Mouse (Mus musculus) embryonic facial prominence, embryonic 11.5 days (tissue): ENCODE measurements around the gene Gls2. TPM values are rescaled to one million over a fixed set of nuclear protein-coding genes. Genes with fewer than 3 reads are reported as not detected.
"Not testable (repeated sequence)": the region's sequence is repeated elsewhere in the genome, so short reads cannot be mapped to it uniquely, and the experiment has no call there.

Experiments used
- ATAC-seq: fragments of 200-750 bp; cut with Nextera tagmentation; replicated peaks from 2 replicates; pipeline ENCODE4 v1.8.0; 2017; ENCODE audit warnings: low read depth; ENCODE audit not compliant: insufficient number of reproducible peaks, low FRiP score, low TSS enrichment
- DNase-seq: peaks from one replicate; pipeline ENCODE4 v3.0.0-alpha.2; 2015; ENCODE audit warnings: low spot score
- H3K27ac ChIP-seq: fragments of 300-500 bp; sonication (generic); replicated peaks from 2 replicates; pipeline ENCODE4 v1.5.1; 2014; ENCODE audit warnings: mild to moderate bottlenecking, low read depth, low read length, control low read depth
- H3K27me3 ChIP-seq: fragments of 300-500 bp; sonication (generic); 2 replicates; pipeline ENCODE4 v1.6.1; 2014; ENCODE audit warnings: mild to moderate bottlenecking, low read length, moderate library complexity, mixed read lengths; ENCODE audit not compliant: control insufficient read depth, insufficient read depth
- H3K36me3 ChIP-seq: fragments of 300-500 bp; sonication (generic); replicated peaks from 2 replicates; pipeline ENCODE4 v1.6.1; 2014; ENCODE audit warnings: low read depth, mild to moderate bottlenecking, low read length, moderate library complexity, mixed read lengths; ENCODE audit not compliant: control insufficient read depth, insufficient read depth
- H3K4me1 ChIP-seq: fragments of 300-500 bp; sonication (generic); 2 replicates; pipeline ENCODE4 v1.6.1; 2014; ENCODE audit warnings: low read length, mixed read lengths; ENCODE audit not compliant: control insufficient read depth, insufficient read depth
- H3K4me2 ChIP-seq: fragments of 300-500 bp; sonication (generic); 2 replicates; pipeline ENCODE4 v1.6.1; 2014; ENCODE audit warnings: low read depth, mild to moderate bottlenecking, control low read depth, low read length, moderate library complexity
- H3K4me3 ChIP-seq: fragments of 300-500 bp; sonication (generic); 2 replicates; pipeline ENCODE4 v1.5.1; 2014; ENCODE audit warnings: low read depth, low read length, control low read depth
- H3K9ac ChIP-seq: fragments of 300-500 bp; sonication (generic); replicated peaks from 2 replicates; pipeline ENCODE4 v1.6.1; 2014; ENCODE audit warnings: mild to moderate bottlenecking, control low read depth, low read length
- H3K9me3 ChIP-seq: fragments of 300-500 bp; sonication (generic); replicated peaks from 2 replicates; pipeline ENCODE4 v1.6.1; 2016; ENCODE audit warnings: mild to moderate bottlenecking, low read length, inconsistent platforms, mixed read lengths; ENCODE audit not compliant: control insufficient read depth
- WGBS: fragments of 180-500 bp; shearing (Covaris S2); extraction: QIAGEN DNeasy Blood & Tissue Kit; methylation state at CpG from one replicate; pipeline ENCODE4 v1.1.7; 2014; 5-methylcytosine and 5-hydroxymethylcytosine counted together
- polyA plus RNA-seq: library from polyadenylated mRNA; unstranded; fragments of >200 nt; fragmentation: Nextera tagmentation; extraction: Ambion mirVana; gene quantifications from 2 replicates; pipeline ENCODE4 v1.2.1, GENCODE M21; 2014

Gene Gls2
- polyA plus RNA-seq, 1 experiment from 2014 or later: 0.76 TPM

DNA sequence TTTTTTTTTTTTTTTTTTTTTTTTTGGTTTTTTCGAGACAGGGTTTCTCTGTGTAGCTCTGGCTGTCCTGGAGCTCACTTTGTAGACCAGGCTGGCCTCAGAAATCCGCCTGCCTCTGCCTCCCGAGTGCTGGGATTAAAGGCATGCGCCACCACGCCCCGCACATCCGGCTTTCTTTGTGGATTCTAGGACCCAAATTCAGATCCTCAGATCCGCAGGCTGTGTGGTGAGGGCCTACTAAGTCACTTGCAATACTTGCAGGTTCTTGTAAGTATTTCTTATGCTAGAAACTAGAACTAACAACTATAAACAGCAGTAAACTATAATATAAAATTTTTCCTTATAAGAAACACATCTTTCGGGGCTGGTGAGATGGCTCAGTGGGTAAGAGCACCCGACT is 22.9 kb upstream of the Gls2 start:
- H3K27me3 ChIP-seq, H3K27ac ChIP-seq, H3K4me1 ChIP-seq, H3K9me3 ChIP-seq, H3K9ac ChIP-seq, DNase-seq, H3K4me3 ChIP-seq, H3K36me3 ChIP-seq, ATAC-seq, H3K4me2 ChIP-seq: not testable (repeated sequence)
- 95% methylated on average over 10 of the region's 10 CpGs for WGBS

- peak overlapping the region; percentile 47 for H3K4me3 ChIP-seq
- peak overlapping the region; percentile 54 for H3K4me2 ChIP-seq
- H3K9me3 ChIP-seq: no peaks in the 10 kb centered on the region
- no peak overlapping the region for H3K27ac ChIP-seq
- H3K9ac ChIP-seq: peak overlapping the region; percentile 54
- H3K27me3 ChIP-seq: no peaks in the 10 kb centered on the region
- WGBS: 20% methylated on average over 3 of the region's 3 CpGs
- H3K36me3 ChIP-seq: no peaks in the 10 kb centered on the region
- peaks cover 3% of the 10 kb centered on the region; the same call in 1 of the 2 replicates for H3K4me1 ChIP-seq
- DNase-seq (peak; percentile 31), ATAC-seq (no peak)
These were observed 19.0 kb upstream of the Gls2 start for GRCm38 (mm10) chr10:128175302-128175701.

GRCm38 (mm10) chr10:128175996-128176755 is 18.1 kb upstream of the Gls2 start:
- peak overlapping the region; percentile 54 for H3K9ac ChIP-seq
- ATAC-seq (peak; percentile 79), DNase-seq (peak; percentile 97)
- no peaks in the 10 kb centered on the region for H3K27me3 ChIP-seq
- H3K27ac ChIP-seq: peak overlapping the region; percentile 20
- H3K4me3 ChIP-seq: peak overlapping the region; percentile 47
- peaks cover 3% of the 10 kb centered on the region; the same call in 1 of the 2 replicates for H3K4me1 ChIP-seq
- peak overlapping the region; percentile 54 for H3K4me2 ChIP-seq
- no peaks in the 10 kb centered on the region for H3K36me3 ChIP-seq
- H3K9me3 ChIP-seq: no peaks in the 10 kb centered on the region
- 0% methylated on average over 17 of the region's 17 CpGs for WGBS

DNA sequence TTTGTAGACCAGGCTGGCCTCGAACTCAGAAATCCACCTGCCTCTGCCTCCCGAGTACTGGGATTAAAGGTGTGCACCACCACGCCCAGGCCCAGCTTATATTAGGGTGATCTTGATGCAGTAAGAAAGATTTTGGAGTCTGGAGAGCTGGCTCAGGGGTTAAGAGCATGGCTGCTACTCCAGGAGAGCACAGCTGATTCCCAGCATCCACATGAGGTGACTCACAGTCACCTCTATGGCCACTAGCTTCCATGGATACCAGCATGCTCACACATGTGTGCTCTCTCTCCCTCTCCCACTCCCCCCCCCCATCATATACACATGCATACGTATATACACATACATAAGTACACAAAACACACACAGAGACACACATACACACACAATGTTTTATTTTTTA is 16.9 kb upstream of the Gls2 start:
- Histone ChIP-seq H3K36me3 (no peaks in the 10 kb centered on the region), H3K4me1 (peaks cover 3% of the 10 kb centered on the region; the same call in 1 of the 2 replicates), H3K4me3 (no peak overlapping the region), H3K9me3 (no peaks in the 10 kb centered on the region), H3K27me3 (no peaks in the 10 kb centered on the region), H3K4me2 (no peak overlapping the region), H3K9ac (no peak overlapping the region), H3K27ac (no peak overlapping the region)
- WGBS: 88% methylated on average over 4 of the region's 4 CpGs
- DNase-seq (no peak), ATAC-seq (no peak)

DNA sequence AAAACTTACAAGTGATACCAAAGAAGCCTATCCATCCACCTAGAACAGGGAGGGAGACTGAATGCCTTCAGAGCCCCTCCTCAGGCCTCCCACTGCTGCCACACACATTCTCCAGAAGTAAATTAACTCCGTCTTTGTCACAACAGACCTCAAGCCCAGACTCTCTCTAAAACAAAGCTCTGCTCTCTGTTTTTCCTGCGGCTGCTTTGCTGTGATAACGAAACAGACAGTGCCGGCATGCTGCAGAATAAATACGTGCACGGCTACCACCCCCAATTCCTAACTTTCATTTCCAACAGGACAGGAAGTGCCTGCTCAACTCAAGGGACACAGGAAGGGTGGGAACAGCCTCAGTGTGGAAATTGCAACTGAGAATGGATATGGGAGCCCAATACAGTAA is 14.3 kb upstream of the Gls2 start, which contains the start of gene Rbms2:
Gene Rbms2 (minus strand): TSS at position 309 of the 400 bp plus-strand sequence.
- H3K4me2 ChIP-seq: peak within 1 kb of the TSS; percentile 11; the same call in 1 of the 2 replicates
- no peaks in the 10 kb centered on the region for H3K9me3 ChIP-seq
- no peak for ATAC-seq
- no peaks in the 10 kb centered on the region for H3K27me3 ChIP-seq
- no peak within 1 kb of the TSS for H3K4me3 ChIP-seq
- 0 out of 2 replicates have a peak within 1 kb of the TSS, but pooled peaks have one; percentile 28 for H3K27ac ChIP-seq
- peaks cover 3% of the 10 kb centered on the region; the same call in 1 of the 2 replicates for H3K4me1 ChIP-seq
- no peaks in the 10 kb centered on the region for H3K36me3 ChIP-seq
- peak within 1 kb of the TSS; percentile 26 for H3K9ac ChIP-seq
- peak; percentile 29 for DNase-seq
- WGBS: under 1% methylated on average over 6 of the region's 6 CpGs

- peaks cover 3% of the 10 kb centered on the region; the same call in 1 of the 2 replicates for H3K4me1 ChIP-seq
- no peak overlapping the region for H3K4me2 ChIP-seq
- H3K9me3 ChIP-seq: no peaks in the 10 kb centered on the region
- DNase-seq: no peak
- ATAC-seq: no peak
- H3K27ac ChIP-seq: no peak overlapping the region
- no peak overlapping the region for H3K4me3 ChIP-seq
- H3K27me3 ChIP-seq: no peaks in the 10 kb centered on the region
- H3K9ac ChIP-seq: no peak overlapping the region
- no peaks in the 10 kb centered on the region for H3K36me3 ChIP-seq
- WGBS: 87% methylated on average over 2 of the region's 2 CpGs
These were observed 10.0 kb upstream of the Gls2 start for GRCm38 (mm10) chr10:128184296-128184695.

DNA sequence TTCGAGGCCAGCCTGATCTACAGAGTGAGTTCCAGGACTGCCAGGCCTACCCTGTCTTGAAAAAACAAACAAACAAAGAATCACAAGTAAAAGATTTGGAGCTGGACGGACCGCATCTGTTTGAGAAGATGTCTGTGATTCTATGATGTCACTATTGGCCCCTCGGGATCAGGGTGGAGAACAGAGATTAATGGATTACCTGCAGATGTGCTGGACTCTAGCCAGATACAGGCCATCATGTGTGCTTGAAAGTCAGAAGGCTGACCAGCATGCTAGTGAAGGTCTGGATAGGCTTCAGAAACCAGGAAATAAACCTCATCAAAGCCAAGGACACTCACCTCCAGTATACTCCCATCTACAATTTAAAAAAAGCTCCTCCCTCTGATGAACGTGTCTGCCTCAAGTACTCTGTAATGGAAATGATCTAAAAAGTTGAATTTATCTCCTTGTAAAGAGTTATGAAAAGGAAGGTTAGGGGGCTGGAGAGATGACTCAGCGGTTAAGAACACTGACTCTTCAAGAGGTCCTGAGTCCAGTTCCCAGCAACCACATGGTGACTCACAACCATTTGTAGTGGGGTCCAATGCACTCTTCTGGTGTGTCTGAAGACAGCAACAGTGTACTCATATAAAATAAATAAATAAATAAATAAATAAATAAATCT is 8.8 kb upstream of the Gls2 start:
- H3K27ac ChIP-seq: no peak overlapping the region
- no peaks in the 10 kb centered on the region for H3K4me1 ChIP-seq
- ATAC-seq (no peak), DNase-seq (no peak)
- H3K36me3 ChIP-seq: no peaks in the 10 kb centered on the region
- H3K9ac ChIP-seq: no peak overlapping the region
- no peak overlapping the region for H3K4me2 ChIP-seq
- H3K4me3 ChIP-seq: no peak overlapping the region
- no peaks in the 10 kb centered on the region for H3K27me3 ChIP-seq
- H3K9me3 ChIP-seq: no peaks in the 10 kb centered on the region
- 66% methylated on average over 6 of the region's 6 CpGs for WGBS

DNA sequence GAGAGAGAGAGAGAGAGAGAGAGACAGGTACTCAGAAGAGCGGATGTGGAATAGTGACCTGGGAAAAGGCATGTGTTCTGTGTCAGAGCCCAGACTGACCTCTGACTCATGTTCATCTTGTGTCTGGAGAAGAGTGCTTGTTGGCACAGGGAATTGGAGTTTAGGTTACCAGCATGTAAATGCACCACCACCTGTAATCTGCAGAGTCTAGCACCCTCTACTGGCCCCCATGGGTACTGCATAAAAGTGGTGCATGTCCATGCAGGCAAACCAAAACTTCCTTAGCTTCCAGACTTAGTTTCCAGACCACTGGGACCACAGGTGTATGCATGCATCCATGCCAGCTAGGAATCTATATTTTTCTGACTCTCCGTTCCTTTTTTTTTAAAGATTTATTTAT is 8.3 kb upstream of the Gls2 start:
- ATAC-seq (peak; percentile 25; the same call in 1 of the 2 replicates), DNase-seq (peak; percentile 90)
- H3K4me3 ChIP-seq: no peak overlapping the region
- no peak overlapping the region for H3K27ac ChIP-seq
- H3K4me2 ChIP-seq: no peak overlapping the region
- no peak overlapping the region for H3K9ac ChIP-seq
- H3K9me3 ChIP-seq: no peaks in the 10 kb centered on the region
- no peaks in the 10 kb centered on the region for H3K4me1 ChIP-seq
- WGBS: 54% methylated on average over 2 of the region's 2 CpGs
- no peaks in the 10 kb centered on the region for H3K36me3 ChIP-seq
- no peaks in the 10 kb centered on the region for H3K27me3 ChIP-seq
